Mouse (Mus musculus) ES-Bruce4 (cell line): ENCODE measurements at regions not wholly inside any gene's neighbourhood (a gene's known extent, or its start where the extent isn't known, plus 50 kb on each side); places are given as distances from the start of the nearest gene placed in this dataset.
A peak's percentile ranks its signal among the peaks of the same experiment; 100 is the strongest.
"Not testable (repeated sequence)": the region's sequence is repeated elsewhere in the genome, so short reads cannot be mapped to it uniquely, and the experiment has no call there.

Source experiments
- H3K27ac ChIP-seq: 2 replicates; pipeline ENCODE4 v1.5.1; 2012; ENCODE audit warnings: low read length, inconsistent platforms; ENCODE audit not compliant: insufficient read depth
- H3K27me3 ChIP-seq: 2 replicates; pipeline ENCODE4 v1.6.1; 2012; ENCODE audit warnings: mild to moderate bottlenecking, low read length, inconsistent platforms; ENCODE audit not compliant: control insufficient read depth, poor library complexity, insufficient read depth, severe bottlenecking
- H3K36me3 ChIP-seq: 2 replicates; pipeline ENCODE4 v1.6.1; 2012; ENCODE audit warnings: inconsistent platforms, mild to moderate bottlenecking, low read length, moderate library complexity; ENCODE audit not compliant: control insufficient read depth, poor library complexity, insufficient read depth, severe bottlenecking
- H3K4me1 ChIP-seq: one replicate; pipeline ENCODE4 v1.8.1; 2011; ENCODE audit warnings: low read length; ENCODE audit not compliant: control insufficient read depth, insufficient read depth
- H3K4me3 ChIP-seq: 2 replicates; pipeline ENCODE4 v1.5.1; 2011; ENCODE audit warnings: low read depth, mild to moderate bottlenecking, low read length
- H3K9ac ChIP-seq: 2 replicates; pipeline ENCODE4 v1.6.1; 2012; ENCODE audit warnings: low read depth, mild to moderate bottlenecking, inconsistent platforms; ENCODE audit not compliant: poor library complexity, severe bottlenecking
- H3K9me3 ChIP-seq: replicated peaks from 2 replicates; pipeline ENCODE4 v1.6.1; 2012; ENCODE audit warnings: mild to moderate bottlenecking, low read length, inconsistent platforms; ENCODE audit not compliant: control insufficient read depth, poor library complexity, insufficient read depth, severe bottlenecking
- CTCF ChIP-seq: IDR thresholded peaks from one replicate; pipeline ENCODE4 v1.8.1; 2011; ENCODE audit warnings: low read depth, low read length
- EP300 ChIP-seq: IDR thresholded peaks from 2 replicates; pipeline ENCODE4 v1.6.1; 2011; ENCODE audit warnings: low read depth, low read length; ENCODE audit not compliant: insufficient read depth
- POLR2A ChIP-seq: IDR thresholded peaks from one replicate; pipeline ENCODE4 v1.8.1; 2011; ENCODE audit warnings: low read length; ENCODE audit not compliant: insufficient read depth

DNA sequence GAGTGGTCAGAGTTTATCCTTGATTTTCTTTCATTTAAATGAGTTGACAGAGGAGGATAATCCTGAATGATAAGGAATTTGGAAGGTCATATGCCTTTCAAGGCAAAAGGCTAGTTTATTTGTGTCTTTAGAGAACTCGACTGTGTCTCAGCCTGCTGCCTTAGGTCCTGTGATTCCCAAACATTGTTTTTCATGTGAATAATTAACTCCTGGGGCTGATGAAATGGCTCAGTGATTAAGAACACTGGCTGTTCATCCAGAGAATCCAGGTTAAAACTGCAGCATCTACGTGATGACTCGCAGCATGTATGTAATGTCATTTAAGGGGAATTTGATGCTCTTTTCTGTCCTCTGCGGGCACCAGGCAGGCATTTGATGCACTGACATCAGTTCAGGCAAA lies 1004.2 kb downstream of the Adgrl3 start:
- Histone ChIP-seq H3K36me3 (no peaks in the 10 kb centered on the region), H3K4me1 (no peaks in the 10 kb centered on the region), H3K27ac (no peak overlapping the region), H3K9me3 (no peaks in the 10 kb centered on the region), H3K27me3 (no peaks in the 10 kb centered on the region), H3K4me3 (no peak overlapping the region), H3K9ac (no peak overlapping the region)
- TF ChIP-seq POLR2A (no peak), EP300 (no peak), CTCF (no peak)

- no peak for TF ChIP-seq EP300
- TF ChIP-seq POLR2A = no peak
- TF ChIP-seq CTCF = no peak
- Histone ChIP-seq H3K4me3 (no peak overlapping the region), H3K27me3 (no peaks in the 10 kb centered on the region), H3K36me3 (no peaks in the 10 kb centered on the region), H3K27ac (no peak overlapping the region), H3K4me1 (no peaks in the 10 kb centered on the region), H3K9ac (no peak overlapping the region), H3K9me3 (no peaks in the 10 kb centered on the region)
Measured at GRCm38 (mm10) chr5:82034776-82035175, 1014.8 kb downstream of the Adgrl3 start.

- Histone ChIP-seq H3K36me3 (no peaks in the 10 kb centered on the region), H3K4me3 (no peak overlapping the region), H3K9me3 (no peaks in the 10 kb centered on the region), H3K27ac (no peak overlapping the region), H3K27me3 (no peaks in the 10 kb centered on the region), H3K4me1 (no peaks in the 10 kb centered on the region), H3K9ac (no peak overlapping the region)
- TF ChIP-seq POLR2A (no peak), CTCF (no peak), EP300 (no peak)
Measured at GRCm38 (mm10) chr5:82046106-82046505, 1026.2 kb downstream of the Adgrl3 start.

GRCm38 (mm10) chr5:82059108-82059838 lies 1039.3 kb downstream of the Adgrl3 start:
- no peaks in the 10 kb centered on the region for H3K9me3 ChIP-seq
- H3K4me3 ChIP-seq = no peak overlapping the region
- TF ChIP-seq CTCF = no peak
- TF ChIP-seq POLR2A = no peak
- no peak for TF ChIP-seq EP300
- no peak overlapping the region for H3K9ac ChIP-seq
- no peak overlapping the region for H3K27ac ChIP-seq
- no peaks in the 10 kb centered on the region for H3K36me3 ChIP-seq
- H3K27me3 ChIP-seq = no peaks in the 10 kb centered on the region
- H3K4me1 ChIP-seq = no peaks in the 10 kb centered on the region

GRCm38 (mm10) chr5:82060679-82061078 lies 1040.7 kb downstream of the Adgrl3 start:
- H3K9ac ChIP-seq = no peak overlapping the region
- no peaks in the 10 kb centered on the region for H3K4me1 ChIP-seq
- TF ChIP-seq EP300 = no peak
- TF ChIP-seq CTCF = no peak
- TF ChIP-seq POLR2A = no peak
- H3K36me3 ChIP-seq = no peaks in the 10 kb centered on the region
- no peak overlapping the region for H3K4me3 ChIP-seq
- H3K27ac ChIP-seq = no peak overlapping the region
- H3K9me3 ChIP-seq = no peaks in the 10 kb centered on the region
- no peaks in the 10 kb centered on the region for H3K27me3 ChIP-seq

DNA sequence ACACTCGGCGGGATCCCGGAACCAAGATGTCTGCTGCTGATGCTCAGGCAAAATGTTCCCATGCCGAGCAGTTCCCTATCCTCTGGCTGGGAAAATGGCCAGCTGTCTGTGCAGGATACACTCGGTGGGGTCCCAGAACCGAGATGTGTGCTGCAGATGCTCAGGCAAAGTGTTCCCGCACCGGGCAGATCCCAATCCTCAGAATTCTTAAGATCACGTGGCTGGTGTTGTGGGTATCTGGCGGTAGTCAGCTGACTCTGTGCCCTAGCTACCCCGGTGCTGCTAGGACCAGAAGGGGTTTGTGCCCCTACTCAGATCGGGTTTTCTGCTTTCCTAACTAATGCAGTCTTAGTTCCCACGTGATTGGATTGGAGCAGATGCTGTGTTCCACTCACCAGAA lies 1049.3 kb downstream of the Adgrl3 start:
- not testable (repeated sequence) for H3K27ac ChIP-seq, H3K9me3 ChIP-seq, H3K4me1 ChIP-seq, H3K27me3 ChIP-seq, H3K36me3 ChIP-seq
- peak overlapping the region; percentile 88 for H3K4me3 ChIP-seq
- 0 out of 2 replicates have a peak overlapping the region, but pooled peaks have one; percentile 28 for H3K9ac ChIP-seq
